Mouse (Mus musculus) forebrain, postnatal 0 days (tissue): ENCODE measurements around the gene Myb. TPM values are rescaled to one million over a fixed set of nuclear protein-coding genes. Genes with fewer than 3 reads are reported as not detected.

ENCODE experiments used
- ATAC-seq: fragments of 200-750 bp; cut with Nextera tagmentation; 2 replicates; pipeline ENCODE4 v1.8.0; 2017; ENCODE audit warnings: mild to moderate bottlenecking, moderate library complexity
- DNase-seq: peaks from one replicate; pipeline ENCODE4 v3.0.0-alpha.2; 2015
- H3K27ac ChIP-seq: fragments of 300-500 bp; sonication (generic); 2 replicates; pipeline ENCODE4 v1.5.1; 2014; ENCODE audit warnings: low read depth, mild to moderate bottlenecking, antibody characterized with exemption, low read length, moderate library complexity, mixed read lengths
- H3K27me3 ChIP-seq: fragments of 300-500 bp; sonication (generic); 2 replicates; pipeline ENCODE4 v1.6.1; 2014; ENCODE audit warnings: mild to moderate bottlenecking, low read length, mixed read lengths; ENCODE audit not compliant: insufficient read depth
- H3K36me3 ChIP-seq: fragments of 300-500 bp; sonication (generic); 2 replicates; pipeline ENCODE4 v1.6.1; 2014; ENCODE audit warnings: mild to moderate bottlenecking, moderate library complexity; ENCODE audit not compliant: insufficient read depth
- H3K4me1 ChIP-seq: fragments of 300-500 bp; sonication (generic); 2 replicates; pipeline ENCODE4 v1.6.1; 2014; ENCODE audit warnings: antibody characterized with exemption; ENCODE audit not compliant: insufficient read depth
- H3K4me2 ChIP-seq: fragments of 300-500 bp; sonication (generic); 2 replicates; pipeline ENCODE4 v1.6.1; 2014; ENCODE audit warnings: low read depth, mild to moderate bottlenecking, moderate library complexity
- H3K4me3 ChIP-seq: fragments of 300-500 bp; sonication (generic); 2 replicates; pipeline ENCODE4 v1.5.1; 2014; ENCODE audit warnings: low read depth, low read length, mixed read lengths
- H3K9ac ChIP-seq: fragments of 300-500 bp; sonication (generic); 2 replicates; pipeline ENCODE4 v1.6.1; 2014; ENCODE audit warnings: mild to moderate bottlenecking
- H3K9me3 ChIP-seq: fragments of 300-500 bp; sonication (generic); 2 replicates; pipeline ENCODE4 v1.6.1; 2016; ENCODE audit warnings: low read length
- CTCF ChIP-seq: sonication (generic); IDR thresholded peaks from 2 replicates; pipeline ENCODE4 v1.5.1; 2016; ENCODE audit warnings: antibody characterized with exemption, control low read depth, low read depth
- WGBS: fragments of 180-500 bp; shearing (Covaris S2); extraction: QIAGEN DNeasy Blood & Tissue Kit; methylation state at CpG from one replicate; pipeline ENCODE4 v1.1.7; 2014; 5-methylcytosine and 5-hydroxymethylcytosine counted together
- polyA plus RNA-seq: library from polyadenylated mRNA; unstranded; fragments of >200 nt; fragmentation: Nextera tagmentation; extraction: Ambion mirVana; gene quantifications from 2 replicates; pipeline ENCODE4 v1.2.1, GENCODE M21; 2015
- total RNA-seq: library from RNA; depleted of rRNA; stranded (reverse); fragments of >200 nt; gene quantifications from 2 replicates; pipeline ENCODE4 v1.2.3, GENCODE M21; 2014

Gene Myb
- total and polyA plus RNA-seq, 2 experiments from 2014 or later = 1.8 to 4.1 TPM

DNA sequence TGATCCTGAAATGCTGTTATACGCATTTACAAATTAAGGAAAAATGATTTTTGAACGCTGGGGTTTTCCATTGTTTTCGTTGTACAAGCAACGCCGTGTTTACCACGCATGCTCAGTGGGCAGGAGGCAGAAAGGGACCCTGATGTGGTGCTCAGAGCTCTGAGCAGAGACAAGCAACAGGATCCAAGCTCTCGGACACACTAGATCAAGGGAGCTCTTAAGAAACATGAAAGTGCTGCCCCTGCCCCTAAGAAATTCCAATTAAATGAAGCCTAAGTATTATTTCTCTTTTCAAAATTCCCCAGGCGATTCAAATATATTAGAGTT lies 28.5 kb upstream of the Myb start:
- 24% methylated on average over 8 of the region's 8 CpGs for WGBS
- ATAC-seq (peak; percentile 70), DNase-seq (no peak)
- no peaks in the 10 kb centered on the region for H3K36me3 ChIP-seq
- H3K4me3 ChIP-seq = peak overlapping the region; percentile 32
- H3K9me3 ChIP-seq = no peaks in the 10 kb centered on the region
- H3K4me2 ChIP-seq = peak overlapping the region; percentile 49
- no peak for TF ChIP-seq CTCF
- H3K9ac ChIP-seq = peak overlapping the region; percentile 28; the same call in 1 of the 2 replicates
- H3K27me3 ChIP-seq = no peaks in the 10 kb centered on the region
- no peaks in the 10 kb centered on the region for H3K4me1 ChIP-seq
- H3K27ac ChIP-seq = no peak overlapping the region

DNA sequence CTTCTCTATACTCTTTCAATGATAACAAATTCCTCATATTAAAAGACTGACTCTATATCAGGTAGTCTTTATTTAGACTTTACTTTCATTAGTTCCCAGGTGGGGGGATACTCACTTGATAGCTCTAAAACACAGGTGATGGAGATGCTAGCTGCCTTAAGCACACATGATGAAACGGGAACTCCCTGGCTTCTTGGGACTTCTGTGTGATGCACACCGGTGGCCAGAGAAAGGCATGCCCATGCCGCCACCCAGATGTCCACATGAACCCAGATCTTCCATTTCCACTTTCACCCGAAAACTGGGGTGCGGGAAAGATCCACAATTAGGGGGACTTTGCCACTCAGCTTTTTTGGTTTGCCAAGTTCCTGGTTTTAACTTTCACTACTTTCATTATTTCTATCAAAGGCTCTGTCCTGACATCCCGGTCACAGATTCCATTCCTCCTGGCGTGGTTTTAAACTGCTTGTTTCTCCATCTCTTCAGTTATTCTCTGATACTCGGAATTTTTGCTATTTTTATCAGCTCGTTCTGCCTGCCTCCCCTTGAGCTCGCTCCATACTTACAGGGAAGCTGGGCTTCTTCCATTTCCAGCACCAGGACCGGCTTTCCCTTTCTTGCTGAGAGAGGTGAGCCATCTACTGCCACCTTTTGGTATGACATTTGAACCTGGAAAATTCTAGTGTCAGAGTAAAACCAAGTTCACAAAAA lies 27.9 kb upstream of the Myb start:
- ATAC-seq = peak; percentile 88
- Histone ChIP-seq H3K4me1 (no peaks in the 10 kb centered on the region), H3K36me3 (no peaks in the 10 kb centered on the region), H3K9me3 (no peaks in the 10 kb centered on the region), H3K27me3 (no peaks in the 10 kb centered on the region), H3K9ac (peak overlapping the region; percentile 28; the same call in 1 of the 2 replicates), H3K4me3 (peak overlapping the region; percentile 32), H3K27ac (no peak overlapping the region), H3K4me2 (peak overlapping the region; percentile 49)
- TF ChIP-seq CTCF = peak; percentile 82
- WGBS = 25% methylated on average over 11 of the region's 11 CpGs
- peak; percentile 82 for DNase-seq

DNA sequence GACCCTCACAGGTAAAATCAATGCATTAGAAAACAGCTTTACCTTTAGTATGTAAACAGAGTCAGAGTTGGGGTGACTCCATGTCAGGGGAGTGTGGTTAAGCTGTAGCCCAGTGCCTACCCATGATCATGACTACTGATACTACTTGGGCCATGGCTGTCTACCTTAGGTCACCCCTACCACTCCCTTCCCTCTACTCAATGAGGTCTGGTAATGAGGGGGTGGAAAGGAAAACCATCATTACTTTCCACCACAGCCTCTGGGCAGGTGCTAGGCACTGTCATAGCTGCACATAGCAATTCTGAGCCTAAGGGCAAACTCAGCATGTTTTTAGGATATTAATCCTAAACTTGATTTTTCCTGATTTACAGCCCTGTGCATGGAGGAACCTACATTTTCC lies 27.1 kb upstream of the Myb start:
- H3K27me3 ChIP-seq = no peaks in the 10 kb centered on the region
- ATAC-seq (no peak), DNase-seq (no peak)
- no peak for TF ChIP-seq CTCF
- H3K36me3 ChIP-seq = no peaks in the 10 kb centered on the region
- no peaks in the 10 kb centered on the region for H3K9me3 ChIP-seq
- no peaks in the 10 kb centered on the region for H3K4me1 ChIP-seq
- H3K9ac ChIP-seq = no peak overlapping the region
- no peak overlapping the region for H3K27ac ChIP-seq
- H3K4me2 ChIP-seq = no peak overlapping the region
- H3K4me3 ChIP-seq = no peak overlapping the region

DNA sequence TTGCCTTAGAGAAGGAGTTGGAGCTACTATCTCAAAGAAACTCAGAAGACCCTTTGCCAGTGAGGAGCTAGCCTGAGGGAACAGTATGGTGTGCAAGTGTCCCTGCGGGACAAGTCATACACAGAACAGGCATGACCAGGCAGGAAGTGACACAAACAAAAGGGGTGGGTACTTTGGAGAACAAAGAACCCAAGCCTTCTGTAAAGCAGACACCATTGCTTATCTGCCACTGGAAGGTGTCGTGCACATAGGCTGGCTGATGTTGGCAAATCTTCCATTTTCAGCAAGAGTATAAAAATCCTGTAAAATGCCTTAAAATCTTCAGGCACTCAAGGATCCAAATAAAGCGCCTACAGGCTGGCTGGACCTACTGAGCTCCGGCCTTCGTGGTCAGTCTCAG lies 25.9 kb upstream of the Myb start:
- Histone ChIP-seq H3K4me1 (no peaks in the 10 kb centered on the region), H3K4me2 (no peak overlapping the region), H3K9me3 (no peaks in the 10 kb centered on the region), H3K27me3 (no peaks in the 10 kb centered on the region), H3K36me3 (no peaks in the 10 kb centered on the region), H3K4me3 (no peak overlapping the region), H3K27ac (no peak overlapping the region), H3K9ac (no peak overlapping the region)
- ATAC-seq (no peak), DNase-seq (no peak)
- TF ChIP-seq CTCF = no peak
- 84% methylated on average over 5 of the region's 5 CpGs for WGBS

DNA sequence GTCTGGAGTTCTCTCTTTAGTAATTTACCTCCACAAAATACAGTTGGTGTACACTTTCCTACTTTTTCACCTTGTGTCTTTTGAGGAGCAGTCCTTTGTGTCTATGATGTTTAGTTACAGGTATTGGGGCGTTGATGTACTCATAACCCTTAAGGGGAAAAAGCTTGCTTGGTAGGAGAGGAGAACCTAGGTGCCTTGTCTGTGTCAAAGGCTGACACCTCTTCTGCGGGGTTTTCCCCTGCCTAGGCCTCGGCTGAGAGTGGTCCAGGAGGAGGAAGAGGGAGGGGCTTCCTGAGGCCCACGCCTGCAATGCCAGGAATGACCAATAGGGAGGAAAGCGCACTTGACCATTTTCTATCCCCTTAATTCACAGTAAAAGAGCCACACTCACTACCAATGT lies 17.9 kb upstream of the Myb start:
- Histone ChIP-seq H3K9ac (no peak overlapping the region), H3K27me3 (no peaks in the 10 kb centered on the region), H3K4me3 (no peak overlapping the region), H3K27ac (no peak overlapping the region), H3K9me3 (no peaks in the 10 kb centered on the region), H3K4me2 (no peak overlapping the region), H3K36me3 (no peaks in the 10 kb centered on the region), H3K4me1 (no peaks in the 10 kb centered on the region)
- no peak for DNase-seq
- peak; percentile 16; the same call in 1 of the 2 replicates for TF ChIP-seq CTCF
- ATAC-seq = no peak
- 47% methylated on average over 5 of the region's 5 CpGs for WGBS

DNA sequence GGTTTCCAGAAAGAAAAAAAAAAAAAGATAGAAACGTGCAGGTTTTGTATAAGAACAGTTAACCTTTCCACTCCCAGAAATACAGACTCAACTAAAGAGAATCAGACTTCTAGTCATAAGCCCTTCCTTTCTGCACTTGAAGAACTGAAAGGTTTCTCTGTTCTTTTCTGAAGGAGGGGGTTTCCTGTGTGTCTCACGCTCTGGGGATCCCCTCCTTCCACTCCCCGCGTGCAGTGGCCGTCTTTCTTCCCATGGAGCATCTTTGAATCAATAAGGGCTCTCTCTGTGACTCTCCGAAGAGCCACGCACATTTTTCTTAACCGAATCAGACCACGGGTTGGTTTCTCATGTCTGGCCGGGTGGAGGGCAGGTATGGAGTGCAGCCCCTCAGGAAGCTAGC lies 17.5 kb upstream of the Myb start:
- 90% methylated on average over 10 of the region's 10 CpGs for WGBS
- DNase-seq (no peak), ATAC-seq (no peak)
- Histone ChIP-seq H3K27ac (no peak overlapping the region), H3K4me1 (no peaks in the 10 kb centered on the region), H3K4me2 (no peak overlapping the region), H3K36me3 (no peaks in the 10 kb centered on the region), H3K27me3 (no peaks in the 10 kb centered on the region), H3K9ac (no peak overlapping the region), H3K4me3 (no peak overlapping the region), H3K9me3 (no peaks in the 10 kb centered on the region)
- TF ChIP-seq CTCF = no peak

DNA sequence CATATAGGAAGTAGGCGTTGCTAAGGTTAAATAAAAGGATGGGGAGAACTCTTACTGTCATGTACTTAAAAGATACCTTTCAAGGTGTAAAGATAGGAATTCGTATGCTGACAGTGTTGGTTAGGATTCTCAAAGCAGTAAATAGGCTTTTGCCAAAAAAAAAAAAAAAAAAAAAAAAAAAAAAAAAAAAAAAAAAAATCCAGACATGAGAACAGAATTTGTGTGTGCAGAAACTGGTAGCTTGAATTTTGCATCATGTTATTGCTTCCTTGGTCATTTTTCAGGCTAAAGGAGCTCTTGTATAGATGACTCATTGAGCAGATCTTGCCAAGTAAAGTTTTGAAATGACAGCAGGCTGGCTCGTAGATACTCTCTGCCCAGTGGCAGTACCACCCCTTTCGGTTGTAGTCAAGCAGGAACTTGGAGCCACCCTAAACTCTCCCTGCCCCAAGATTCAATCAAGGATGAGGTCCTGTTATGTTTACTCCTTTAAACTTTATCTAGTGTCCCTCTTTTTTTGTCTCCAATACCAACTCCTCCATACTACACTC lies 11.9 kb upstream of the Myb start:
- 88% methylated on average over 4 of the region's 4 CpGs for WGBS
- no peak overlapping the region for H3K27ac ChIP-seq

More for the DNA sequence above, 11.9 kb upstream of the Myb start:
- no peak for TF ChIP-seq CTCF
- H3K4me3 ChIP-seq = no peak overlapping the region
- no peak overlapping the region for H3K4me2 ChIP-seq
- ATAC-seq = no peak
- no peak overlapping the region for H3K9ac ChIP-seq
- no peaks in the 10 kb centered on the region for H3K9me3 ChIP-seq
- no peaks in the 10 kb centered on the region for H3K36me3 ChIP-seq
- no peaks in the 10 kb centered on the region for H3K27me3 ChIP-seq
- no peaks in the 10 kb centered on the region for H3K4me1 ChIP-seq
- no peak for DNase-seq
